Mouse (Mus musculus) brain, adult 10 weeks (tissue): ENCODE data around the gene Gpr176. TPM values are rescaled to one million over a fixed set of nuclear protein-coding genes. Genes with fewer than 3 reads are reported as not detected.

Experiments used
- polyA plus RNA-seq: library from polyadenylated mRNA; stranded (reverse); fragments of 350-450 nt; fragmentation: Illumina TruSeq; extraction: RNeasy Lipid Tissue Mini Kit (QIAGEN cat#74804); gene quantifications from one replicate; pipeline ENCODE4 v1.2.3, GENCODE M21; 2015; ENCODE audit warnings: low read depth, low replicate concordance

Gpr176 gene
- 6.6 TPM for polyA plus RNA-seq

GRCm38 (mm10) chr2:118372901-118373571, at the start of gene Gpr176:
Gpr176 (minus strand) TSS chr2:118373419.

GRCm38 (mm10) chr2:118388341-118389335, 15.4 kb upstream of the Gpr176 start, which contains the start of gene Eif2ak4:
Eif2ak4 (plus strand) TSS chr2:118388618.

GRCm38 (mm10) chr2:118256621-118257053, 116.6 kb downstream of the Gpr176 start, which contains the start of gene Fsip1:
Fsip1 (minus strand) TSS chr2:118256966.

Other genes with a start within 250 kb of the Gpr176 start
- 0.80 TPM for gene Fsip1, start 116.5 kb downstream of the Gpr176 start, polyA plus RNA-seq
- gene Eif2ak4, start 15.2 kb upstream of the Gpr176 start, polyA plus RNA-seq = 11.2 TPM
- gene Srp14, start 106.3 kb upstream of the Gpr176 start, polyA plus RNA-seq = 260 TPM
- gene Bmf, start 176.3 kb upstream of the Gpr176 start, polyA plus RNA-seq = 4.3 TPM
- 1.3 TPM for gene Bub1b, start 224.8 kb upstream of the Gpr176 start, polyA plus RNA-seq